Mouse (Mus musculus) limb, embryonic 12.5 days (tissue): ENCODE results near the gene Cgref1. TPM values are rescaled to one million over a fixed set of nuclear protein-coding genes. Genes with fewer than 3 reads are reported as not detected.
A peak's percentile ranks its signal among the peaks of the same experiment; 100 is the strongest.

Source experiments
- ATAC-seq: fragments of 200-750 bp; cut with Nextera tagmentation; 2 replicates; pipeline ENCODE4 v1.8.0; 2017; ENCODE audit warnings: low read depth, moderate TSS enrichment; ENCODE audit not compliant: insufficient number of reproducible peaks, insufficient read depth, low FRiP score, low TSS enrichment
- H3K27ac ChIP-seq: fragments of 300-500 bp; sonication (generic); 2 replicates; pipeline ENCODE4 v1.5.1; 2016; ENCODE audit warnings: mild to moderate bottlenecking, moderate library complexity
- H3K27me3 ChIP-seq: fragments of 300-500 bp; sonication (generic); 2 replicates; pipeline ENCODE4 v1.6.1; 2016; ENCODE audit warnings: mild to moderate bottlenecking, moderate library complexity
- H3K36me3 ChIP-seq: fragments of 300-500 bp; sonication (generic); 2 replicates; pipeline ENCODE4 v1.6.1; 2016; ENCODE audit warnings: mild to moderate bottlenecking, moderate library complexity
- H3K4me1 ChIP-seq: fragments of 300-500 bp; sonication (generic); replicated peaks from 2 replicates; pipeline ENCODE4 v1.6.1; 2016
- H3K4me2 ChIP-seq: fragments of 300-500 bp; sonication (generic); 2 replicates; pipeline ENCODE4 v1.6.1; 2016; ENCODE audit warnings: mild to moderate bottlenecking, moderate library complexity
- H3K4me3 ChIP-seq: fragments of 300-500 bp; sonication (generic); replicated peaks from 2 replicates; pipeline ENCODE4 v1.5.1; 2016; ENCODE audit warnings: mild to moderate bottlenecking
- H3K9ac ChIP-seq: fragments of 300-500 bp; sonication (generic); replicated peaks from 2 replicates; pipeline ENCODE4 v1.6.1; 2016; ENCODE audit warnings: mild to moderate bottlenecking, moderate library complexity
- H3K9me3 ChIP-seq: fragments of 300-500 bp; sonication (generic); 2 replicates; pipeline ENCODE4 v1.6.1; 2016; ENCODE audit warnings: mild to moderate bottlenecking, moderate library complexity
- WGBS: fragments of 180-500 bp; shearing (Covaris S2); methylation state at CpG from one replicate; pipeline ENCODE4 v1.1.7; 2016; 5-methylcytosine and 5-hydroxymethylcytosine counted together
- polyA plus RNA-seq: library from polyadenylated mRNA; unstranded; fragments of >200 nt; fragmentation: Nextera tagmentation; extraction: Ambion mirVana; gene quantifications from 2 replicates; pipeline ENCODE4 v1.2.1, GENCODE M21; 2016

Gene Cgref1
- polyA plus RNA-seq, 1 experiment from 2014 or later, result 4.4 TPM

GRCm38 (mm10) chr5:30925217-30925616 lies 20.2 kb downstream of the Cgref1 start:
- Histone ChIP-seq H3K4me1 (peaks cover 26% of the 10 kb centered on the region), H3K4me2 (no peak overlapping the region), H3K27ac (no peak overlapping the region), H3K9me3 (no peaks in the 10 kb centered on the region), H3K27me3 (no peaks in the 10 kb centered on the region), H3K4me3 (no peak overlapping the region), H3K9ac (no peak overlapping the region), H3K36me3 (peaks cover 10% of the 10 kb centered on the region)
- ATAC-seq, result no peak
- 92% methylated on average over 5 of the region's 5 CpGs for WGBS

GRCm38 (mm10) chr5:30924614-30925013 lies 20.8 kb downstream of the Cgref1 start:
- WGBS, result 83% methylated on average over 8 of the region's 8 CpGs
- no peak overlapping the region for H3K4me3 ChIP-seq
- H3K4me2 ChIP-seq, result no peak overlapping the region

GRCm38 (mm10) chr5:30923119-30923518 lies 22.3 kb downstream of the Cgref1 start:
- no peak overlapping the region; the same call in 1 of the 2 replicates for H3K4me2 ChIP-seq
- H3K4me3 ChIP-seq, result no peak overlapping the region
- no peak overlapping the region for H3K9ac ChIP-seq
- no peak overlapping the region for H3K27ac ChIP-seq
- H3K9me3 ChIP-seq, result no peaks in the 10 kb centered on the region
- no peaks in the 10 kb centered on the region for H3K27me3 ChIP-seq
- H3K4me1 ChIP-seq, result peaks cover 45% of the 10 kb centered on the region
- ATAC-seq, result no peak
- 88% methylated on average over 6 of the region's 6 CpGs for WGBS
- H3K36me3 ChIP-seq, result peaks cover 31% of the 10 kb centered on the region

More at GRCm38 (mm10) chr5:30924614-30925013, 20.8 kb downstream of the Cgref1 start:
- H3K36me3 ChIP-seq, result peaks cover 16% of the 10 kb centered on the region
- no peaks in the 10 kb centered on the region for H3K9me3 ChIP-seq
- no peaks in the 10 kb centered on the region for H3K27me3 ChIP-seq
- H3K9ac ChIP-seq, result no peak overlapping the region
- ATAC-seq, result no peak
- no peak overlapping the region for H3K27ac ChIP-seq
- H3K4me1 ChIP-seq, result peaks cover 32% of the 10 kb centered on the region

GRCm38 (mm10) chr5:30922581-30923041 lies 22.8 kb downstream of the Cgref1 start:
- H3K4me3 ChIP-seq, result peak overlapping the region; percentile 46; the same call in 1 of the 2 replicates
- H3K9ac ChIP-seq, result 0 out of 2 replicates have a peak overlapping the region, but pooled peaks have one; percentile 59
- H3K27me3 ChIP-seq, result no peaks in the 10 kb centered on the region
- no peaks in the 10 kb centered on the region for H3K9me3 ChIP-seq
- no peak for ATAC-seq
- peak overlapping the region; percentile 77 for H3K4me2 ChIP-seq
- peaks cover 49% of the 10 kb centered on the region for H3K4me1 ChIP-seq
- H3K27ac ChIP-seq, result peak overlapping the region; percentile 91
- WGBS, result 74% methylated on average over 10 of the region's 10 CpGs
- H3K36me3 ChIP-seq, result peaks cover 37% of the 10 kb centered on the region

- Histone ChIP-seq H3K36me3 (peaks cover 47% of the 10 kb centered on the region), H3K9ac (peak within 1 kb of the TSS; percentile 59), H3K4me2 (peak within 1 kb of the TSS; percentile 77), H3K27ac (peak within 1 kb of the TSS; percentile 91), H3K4me1 (peaks cover 55% of the 10 kb centered on the region), H3K4me3 (peak within 1 kb of the TSS; percentile 46), H3K9me3 (no peaks in the 10 kb centered on the region), H3K27me3 (no peaks in the 10 kb centered on the region)
- WGBS, result 1% methylated on average over 40 of the region's 40 CpGs
- ATAC-seq, result peak; percentile 85
Measured at GRCm38 (mm10) chr5:30921256-30922033, 23.9 kb downstream of the Cgref1 start, which contains the start of gene Khk. TSS of gene Khk (plus strand) at chr5:30921431.

- Histone ChIP-seq H3K27ac (peak overlapping the region; percentile 64; the same call in 1 of the 2 replicates), H3K4me1 (peaks cover 60% of the 10 kb centered on the region), H3K9me3 (no peaks in the 10 kb centered on the region), H3K27me3 (no peaks in the 10 kb centered on the region), H3K36me3 (peaks cover 47% of the 10 kb centered on the region), H3K9ac (no peak overlapping the region), H3K4me2 (no peak overlapping the region; the same call in 1 of the 2 replicates), H3K4me3 (0 out of 2 replicates have a peak overlapping the region, but pooled peaks have one; percentile 46)
- 68% methylated on average over 19 of the region's 19 CpGs for WGBS
- ATAC-seq, result peak; percentile 7; the same call in 1 of the 2 replicates
Measured at GRCm38 (mm10) chr5:30920621-30921020, 24.8 kb downstream of the Cgref1 start.

- peak overlapping the region; percentile 64 for H3K27ac ChIP-seq
- no peak overlapping the region; the same call in 1 of the 2 replicates for H3K4me3 ChIP-seq
- H3K9ac ChIP-seq, result no peak overlapping the region
- 72% methylated on average over 11 of the region's 11 CpGs for WGBS
- no peaks in the 10 kb centered on the region for H3K27me3 ChIP-seq
- no peak for ATAC-seq
- no peak overlapping the region; the same call in 1 of the 2 replicates for H3K4me2 ChIP-seq
- no peaks in the 10 kb centered on the region for H3K9me3 ChIP-seq
- peaks cover 66% of the 10 kb centered on the region for H3K4me1 ChIP-seq
- H3K36me3 ChIP-seq, result peaks cover 47% of the 10 kb centered on the region
Measured at GRCm38 (mm10) chr5:30919831-30920614, 25.4 kb downstream of the Cgref1 start.

- Histone ChIP-seq H3K36me3 (peaks cover 47% of the 10 kb centered on the region), H3K4me1 (peaks cover 74% of the 10 kb centered on the region), H3K9me3 (no peaks in the 10 kb centered on the region), H3K27ac (peak overlapping the region; percentile 23; the same call in 1 of the 2 replicates), H3K4me3 (no peak overlapping the region), H3K9ac (peak overlapping the region; percentile 42; the same call in 1 of the 2 replicates), H3K27me3 (no peaks in the 10 kb centered on the region), H3K4me2 (no peak overlapping the region)
- no peak for ATAC-seq
- 77% methylated on average over 8 of the region's 8 CpGs for WGBS
Measured at GRCm38 (mm10) chr5:30918691-30919090, 26.7 kb downstream of the Cgref1 start.

- Histone ChIP-seq H3K4me1 (peaks cover 75% of the 10 kb centered on the region), H3K9me3 (no peaks in the 10 kb centered on the region), H3K4me3 (no peak overlapping the region), H3K36me3 (peaks cover 47% of the 10 kb centered on the region), H3K4me2 (no peak overlapping the region), H3K27me3 (no peaks in the 10 kb centered on the region), H3K27ac (peak overlapping the region; percentile 35; the same call in 1 of the 2 replicates), H3K9ac (peak overlapping the region; percentile 42; the same call in 1 of the 2 replicates)
- no peak for ATAC-seq
- 87% methylated on average over 31 of the region's 31 CpGs for WGBS
Measured at GRCm38 (mm10) chr5:30917891-30918670, 27.3 kb downstream of the Cgref1 start.

GRCm38 (mm10) chr5:30917348-30917747 lies 28.0 kb downstream of the Cgref1 start:
- Histone ChIP-seq H3K27ac (peak overlapping the region; percentile 35; the same call in 1 of the 2 replicates), H3K9ac (no peak overlapping the region), H3K4me3 (0 out of 2 replicates have a peak overlapping the region, but pooled peaks have one; percentile 1), H3K4me2 (no peak overlapping the region), H3K27me3 (no peaks in the 10 kb centered on the region), H3K4me1 (peaks cover 75% of the 10 kb centered on the region), H3K36me3 (peaks cover 47% of the 10 kb centered on the region), H3K9me3 (no peaks in the 10 kb centered on the region)
- 84% methylated on average over 11 of the region's 11 CpGs for WGBS
- ATAC-seq, result no peak
